Comparison of ENCODE assay signal across 7 mouse cellular contexts in the genomic region with DNA sequence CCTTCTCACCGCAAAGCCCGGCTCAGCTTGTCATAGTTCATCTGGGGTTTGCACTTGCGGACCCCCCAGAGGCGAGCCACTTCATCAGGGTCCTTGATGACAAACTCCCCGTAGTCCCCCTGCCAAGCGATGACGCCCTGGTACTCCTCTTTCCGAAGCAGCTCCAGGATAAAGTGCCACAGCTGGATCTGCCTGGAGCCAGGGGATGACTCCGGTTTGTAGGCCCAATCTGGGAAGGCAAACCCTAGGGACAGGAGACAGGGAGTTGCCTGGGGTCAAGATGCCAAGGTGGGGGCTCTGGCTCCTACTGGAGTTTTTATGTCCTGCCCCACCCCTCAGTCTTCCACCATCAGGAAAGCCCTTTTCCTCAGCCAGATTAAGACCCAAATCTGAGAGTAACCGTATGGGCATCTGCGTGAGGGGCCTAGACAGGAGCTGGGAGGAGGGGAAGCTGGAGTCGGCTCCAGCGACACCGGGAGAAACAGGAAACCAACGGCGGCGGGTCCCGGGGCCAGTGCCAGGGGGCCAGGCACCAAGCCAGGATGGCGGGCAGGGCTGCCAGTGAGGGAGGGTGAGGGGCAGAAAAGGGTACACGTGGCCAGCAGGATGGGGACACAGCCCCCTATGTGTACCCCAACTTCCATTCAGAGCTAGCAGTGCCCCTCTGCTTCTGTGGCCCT. TPM values are rescaled to one million over a fixed set of nuclear protein-coding genes. Genes with fewer than 3 reads are reported as not detected.
DNase-seq lines count a peak whose midpoint lies in the region; ATAC-seq and TF ChIP-seq lines count a peak whose summit lies in the region.

No protein-coding gene starts in this region.

- H3K9me3 ChIP-seq in forebrain, embryonic 12.5 days: no peaks in the 10 kb centered on the region
- no peaks in the 10 kb centered on the region for H3K9me3 ChIP-seq in intestine, embryonic 14.5 days (ENCODE audit: control insufficient read depth, low read length)
- H3K9me3 ChIP-seq in limb, embryonic 10.5 days (replicated peaks): no peaks in the 10 kb centered on the region
- no peaks in the 10 kb centered on the region for H3K9me3 ChIP-seq in midbrain, postnatal 0 days (ENCODE audit: low read length)

- TF ChIP-seq CTCF in midbrain, postnatal 0 days (IDR thresholded peaks at IDR 0.05): no peak

- no peaks in the 10 kb centered on the region for H3K27me3 ChIP-seq in forebrain, embryonic 12.5 days
- H3K27me3 ChIP-seq in intestine, embryonic 14.5 days (replicated peaks; ENCODE audit: control insufficient read depth, insufficient read depth, low read length): no peaks in the 10 kb centered on the region
- H3K27me3 ChIP-seq in limb, embryonic 10.5 days (ENCODE audit: low read depth, poor library complexity, severe bottlenecking): no peaks in the 10 kb centered on the region
- no peaks in the 10 kb centered on the region for H3K27me3 ChIP-seq in midbrain, postnatal 0 days (ENCODE audit: insufficient read depth, low read length)

- peaks cover 39% of the 10 kb centered on the region for H3K4me1 ChIP-seq in forebrain, embryonic 12.5 days
- H3K4me1 ChIP-seq in intestine, embryonic 14.5 days (replicated peaks; ENCODE audit: control insufficient read depth, insufficient read depth, low read length): peaks cover 28% of the 10 kb centered on the region
- H3K4me1 ChIP-seq in limb, embryonic 10.5 days: peaks cover 56% of the 10 kb centered on the region
- H3K4me1 ChIP-seq in midbrain, postnatal 0 days (ENCODE audit: insufficient read depth, low read length): peaks cover 21% of the 10 kb centered on the region; the same call in 1 of the 2 replicates

- H3K4me3 ChIP-seq in forebrain, embryonic 12.5 days (replicated peaks): peak overlapping the region; percentile 75
- H3K4me3 ChIP-seq in intestine, embryonic 14.5 days (ENCODE audit: low read depth, low read length): peak overlapping the region; percentile 97; the same call in 1 of the 2 replicates
- H3K4me3 ChIP-seq in limb, embryonic 10.5 days: peak overlapping the region; percentile 99
- H3K4me3 ChIP-seq in midbrain, postnatal 0 days (ENCODE audit: low read depth, low read length): no peak overlapping the region

- peak overlapping the region; percentile 85 for H3K4me2 ChIP-seq in forebrain, embryonic 12.5 days
- peak overlapping the region; percentile 98 for H3K4me2 ChIP-seq in intestine, embryonic 14.5 days (ENCODE audit: low read length)
- H3K4me2 ChIP-seq in midbrain, postnatal 0 days (ENCODE audit: low read depth, low read length, poor library complexity, severe bottlenecking): peak overlapping the region; percentile 18

- no peak for ATAC-seq in forebrain, embryonic 12.5 days (ENCODE audit: low FRiP score)
- ATAC-seq in intestine, embryonic 14.5 days (replicated peaks; ENCODE audit: low FRiP score, low TSS enrichment, low read depth): no peak
- no peak for ATAC-seq in midbrain, postnatal 0 days (ENCODE audit: low FRiP score)
- no peak for ATAC-seq in megakaryocyte-erythroid progenitor cell, adult 5-6 weeks (replicated peaks; ENCODE audit: low FRiP score, low TSS enrichment, poor library complexity, severe bottlenecking)

- H3K36me3 ChIP-seq in forebrain, embryonic 12.5 days (replicated peaks): peaks cover 37% of the 10 kb centered on the region
- H3K36me3 ChIP-seq in intestine, embryonic 14.5 days (ENCODE audit: control insufficient read depth, insufficient read depth, low read length): peaks cover 44% of the 10 kb centered on the region
- peaks cover 73% of the 10 kb centered on the region for H3K36me3 ChIP-seq in limb, embryonic 10.5 days
- no peaks in the 10 kb centered on the region for H3K36me3 ChIP-seq in midbrain, postnatal 0 days (ENCODE audit: insufficient read depth, low read length)

- peak overlapping the region; percentile 91 for H3K9ac ChIP-seq in forebrain, embryonic 12.5 days
- peak overlapping the region; percentile 97; the same call in 1 of the 2 replicates for H3K9ac ChIP-seq in intestine, embryonic 14.5 days (ENCODE audit: low read length)
- no peak overlapping the region for H3K9ac ChIP-seq in midbrain, postnatal 0 days (replicated peaks; ENCODE audit: low read length, poor library complexity, severe bottlenecking)

- H3K27ac ChIP-seq in forebrain, embryonic 12.5 days: peak overlapping the region; percentile 96
- peak overlapping the region; percentile 22; the same call in 1 of the 2 replicates for H3K27ac ChIP-seq in intestine, embryonic 14.5 days (ENCODE audit: low read depth)
- H3K27ac ChIP-seq in limb, embryonic 10.5 days: peak overlapping the region; percentile 97; the same call in 1 of the 2 replicates
- H3K27ac ChIP-seq in midbrain, postnatal 0 days (ENCODE audit: low read depth, low read length): peak overlapping the region; percentile 79

- peak; percentile 39 for DNase-seq in thymus, postnatal 4 days
- DNase-seq in thymus, postnatal 0 days (ENCODE audit: low spot score): no peak
- DNase-seq in intestine, embryonic 14.5 days (ENCODE audit: low spot score): no peak
- DNase-seq in limb, embryonic 10.5 days (ENCODE audit: low spot score): no peak
- peak; percentile 32 for DNase-seq in midbrain, postnatal 0 days (ENCODE audit: low spot score)

- 72% methylated on average over 20 of the region's 20 CpGs for WGBS in forebrain, embryonic 12.5 days
- 54% methylated on average over 20 of the region's 20 CpGs for WGBS in intestine, embryonic 14.5 days
- 86% methylated on average over 20 of the region's 20 CpGs for WGBS in limb, embryonic 10.5 days
- 55% methylated on average over 20 of the region's 20 CpGs for WGBS in midbrain, postnatal 0 days

RNA-seq across cellular contexts. Expression of a gene that starts 4.3 kb away (rescaled TPM):
- 4.5 and 6.4 TPM in 2 replicates for polyA plus RNA-seq in thymus, postnatal 0 days (2015; fragmentation: Nextera tagmentation; extraction: Ambion mirVana)
- polyA plus RNA-seq in forebrain, embryonic 12.5 days (2016; fragmentation: Nextera tagmentation; extraction: Ambion mirVana): 10.3 and 13.0 TPM in 2 replicates
- 19.9 and 22.0 TPM in 2 replicates for polyA plus RNA-seq in intestine, embryonic 14.5 days (2014; fragmentation: Nextera tagmentation; extraction: Ambion mirVana)
- 14.2 and 16.6 TPM in 2 replicates for polyA plus RNA-seq in limb, embryonic 10.5 days (2016; fragmentation: Nextera tagmentation; extraction: Ambion mirVana)
- 15.8 TPM in 2 replicates for total RNA-seq in midbrain, postnatal 0 days (2014; rRNA removed)
- polyA plus RNA-seq in midbrain, postnatal 0 days (2015; fragmentation: Nextera tagmentation; extraction: Ambion mirVana): 2.2 and 3.0 TPM in 2 replicates
- 8.7 and 18.9 TPM in 2 replicates for total RNA-seq in megakaryocyte-erythroid progenitor cell, adult 5-6 weeks (2014; fragmentation: Nextera tagmentation)
- total RNA-seq in megakaryocyte-erythroid progenitor cell, adult 5-6 weeks (2017): 6.2 and 8.6 TPM in 2 replicates

RNA-seq across cellular contexts. Expression of a gene that starts 8.6 kb away (rescaled TPM):
- polyA plus RNA-seq in thymus, postnatal 0 days (2015; fragmentation: Nextera tagmentation; extraction: Ambion mirVana): 16.7 and 17.5 TPM in 2 replicates
- polyA plus RNA-seq in forebrain, embryonic 12.5 days (2016; fragmentation: Nextera tagmentation; extraction: Ambion mirVana): 15.9 and 17.5 TPM in 2 replicates
- 13.2 and 13.6 TPM in 2 replicates for polyA plus RNA-seq in intestine, embryonic 14.5 days (2014; fragmentation: Nextera tagmentation; extraction: Ambion mirVana)
- polyA plus RNA-seq in limb, embryonic 10.5 days (2016; fragmentation: Nextera tagmentation; extraction: Ambion mirVana): 11.7 and 12.0 TPM in 2 replicates
- 155 and 169 TPM in 2 replicates for total RNA-seq in midbrain, postnatal 0 days (2014; rRNA removed)
- polyA plus RNA-seq in midbrain, postnatal 0 days (2015; fragmentation: Nextera tagmentation; extraction: Ambion mirVana): 20.3 and 20.6 TPM in 2 replicates
- 97.9 and 123 TPM in 2 replicates for total RNA-seq in megakaryocyte-erythroid progenitor cell, adult 5-6 weeks (2014; fragmentation: Nextera tagmentation)
- 49.1 and 74.7 TPM in 2 replicates for total RNA-seq in megakaryocyte-erythroid progenitor cell, adult 5-6 weeks (2017)

RNA-seq across cellular contexts. Expression of a gene that starts 21.3 kb away (rescaled TPM):
- polyA plus RNA-seq in thymus, postnatal 0 days (2015; fragmentation: Nextera tagmentation; extraction: Ambion mirVana): 28.4 and 37.2 TPM in 2 replicates
- polyA plus RNA-seq in forebrain, embryonic 12.5 days (2016; fragmentation: Nextera tagmentation; extraction: Ambion mirVana): 40.8 and 46.9 TPM in 2 replicates
- 38.0 and 38.5 TPM in 2 replicates for polyA plus RNA-seq in intestine, embryonic 14.5 days (2014; fragmentation: Nextera tagmentation; extraction: Ambion mirVana)
- polyA plus RNA-seq in limb, embryonic 10.5 days (2016; fragmentation: Nextera tagmentation; extraction: Ambion mirVana): 21.4 and 25.2 TPM in 2 replicates
- total RNA-seq in midbrain, postnatal 0 days (2014; rRNA removed): 145 and 146 TPM in 2 replicates
- 26.8 and 31.9 TPM in 2 replicates for polyA plus RNA-seq in midbrain, postnatal 0 days (2015; fragmentation: Nextera tagmentation; extraction: Ambion mirVana)
- total RNA-seq in megakaryocyte-erythroid progenitor cell, adult 5-6 weeks (2014; fragmentation: Nextera tagmentation): 125 and 134 TPM in 2 replicates
- 20.5 and 40.0 TPM in 2 replicates for total RNA-seq in megakaryocyte-erythroid progenitor cell, adult 5-6 weeks (2017)

RNA-seq across cellular contexts. Expression of a gene that starts 25.0 kb away (rescaled TPM):
- 2.7 and 3.1 TPM in 2 replicates for polyA plus RNA-seq in thymus, postnatal 0 days (2015; fragmentation: Nextera tagmentation; extraction: Ambion mirVana)
- 2.7 TPM in 2 replicates for polyA plus RNA-seq in forebrain, embryonic 12.5 days (2016; fragmentation: Nextera tagmentation; extraction: Ambion mirVana)
- 3.9 and 4.2 TPM in 2 replicates for polyA plus RNA-seq in intestine, embryonic 14.5 days (2014; fragmentation: Nextera tagmentation; extraction: Ambion mirVana)
- 3.1 and 3.3 TPM in 2 replicates for polyA plus RNA-seq in limb, embryonic 10.5 days (2016; fragmentation: Nextera tagmentation; extraction: Ambion mirVana)
- 8.1 and 9.5 TPM in 2 replicates for total RNA-seq in midbrain, postnatal 0 days (2014; rRNA removed)
- 0.94 and 1.0 TPM in 2 replicates for polyA plus RNA-seq in midbrain, postnatal 0 days (2015; fragmentation: Nextera tagmentation; extraction: Ambion mirVana)
- 18.8 and 20.3 TPM in 2 replicates for total RNA-seq in megakaryocyte-erythroid progenitor cell, adult 5-6 weeks (2014; fragmentation: Nextera tagmentation)
- 10.1 and 12.5 TPM in 2 replicates for total RNA-seq in megakaryocyte-erythroid progenitor cell, adult 5-6 weeks (2017)

RNA-seq across cellular contexts. Expression of a gene that starts 25.8 kb away (rescaled TPM):
- polyA plus RNA-seq in thymus, postnatal 0 days (2015; fragmentation: Nextera tagmentation; extraction: Ambion mirVana): 28.4 and 32.8 TPM in 2 replicates
- 11.2 and 12.3 TPM in 2 replicates for polyA plus RNA-seq in forebrain, embryonic 12.5 days (2016; fragmentation: Nextera tagmentation; extraction: Ambion mirVana)
- 8.0 and 9.0 TPM in 2 replicates for polyA plus RNA-seq in intestine, embryonic 14.5 days (2014; fragmentation: Nextera tagmentation; extraction: Ambion mirVana)
- 10.5 and 11.5 TPM in 2 replicates for polyA plus RNA-seq in limb, embryonic 10.5 days (2016; fragmentation: Nextera tagmentation; extraction: Ambion mirVana)
- 25.9 and 27.8 TPM in 2 replicates for total RNA-seq in midbrain, postnatal 0 days (2014; rRNA removed)
- 17.7 and 18.7 TPM in 2 replicates for polyA plus RNA-seq in midbrain, postnatal 0 days (2015; fragmentation: Nextera tagmentation; extraction: Ambion mirVana)
- total RNA-seq in megakaryocyte-erythroid progenitor cell, adult 5-6 weeks (2014; fragmentation: Nextera tagmentation): 16.0 and 24.9 TPM in 2 replicates
- total RNA-seq in megakaryocyte-erythroid progenitor cell, adult 5-6 weeks (2017): 13.5 and 15.2 TPM in 2 replicates

Comparison
In these comparisons a context has a peak if more than half of its experiments do, and no peak if none do; other contexts are left out.
1. DNase-seq: peak in thymus, postnatal 4 days (single experiment) and midbrain, postnatal 0 days (single experiment); none in thymus, postnatal 0 days (single experiment), intestine, embryonic 14.5 days (single experiment) and limb, embryonic 10.5 days (single experiment).
2. H3K27ac ChIP-seq: peak in every context shown above with its lines; median percentile 97 in limb, embryonic 10.5 days; 96 in forebrain, embryonic 12.5 days; 79 in midbrain, postnatal 0 days; 22 in intestine, embryonic 14.5 days.
3. H3K4me2 ChIP-seq: peak in every context shown above with its lines; median percentile 98 in intestine, embryonic 14.5 days; 85 in forebrain, embryonic 12.5 days; 18 in midbrain, postnatal 0 days.